Mouse (Mus musculus) left cerebral cortex, postnatal 10 days (tissue): ENCODE data around the gene Marcks. TPM values are rescaled to one million over a fixed set of nuclear protein-coding genes. Genes with fewer than 3 reads are reported as not detected.
A peak's percentile ranks its signal among the peaks of the same experiment; 100 is the strongest.

Experiments
- DNase-seq, 2 experiments: peaks; one replicate each; pipeline ENCODE4 v3.0.0; 2021 to 2022; ENCODE audit warnings: low spot score in 2 of 2, mixed read lengths in 1 of 2; ENCODE audit errors: extremely low spot score in 1 of 2
- intact Hi-C: fragments of 180-260 bp; cut with DNase I; formaldehyde crosslinking; loops from one replicate; pipeline ENCODE4 v1.15.1; 2025
- total RNA-seq, 2 experiments: library from RNA; stranded (reverse); gene quantifications; 2 replicates each; pipeline ENCODE4 v1.2.3; 2021

The Marcks gene
- total RNA-seq, 2 experiments from 2014 or later: 342 to 346 TPM

DNA sequence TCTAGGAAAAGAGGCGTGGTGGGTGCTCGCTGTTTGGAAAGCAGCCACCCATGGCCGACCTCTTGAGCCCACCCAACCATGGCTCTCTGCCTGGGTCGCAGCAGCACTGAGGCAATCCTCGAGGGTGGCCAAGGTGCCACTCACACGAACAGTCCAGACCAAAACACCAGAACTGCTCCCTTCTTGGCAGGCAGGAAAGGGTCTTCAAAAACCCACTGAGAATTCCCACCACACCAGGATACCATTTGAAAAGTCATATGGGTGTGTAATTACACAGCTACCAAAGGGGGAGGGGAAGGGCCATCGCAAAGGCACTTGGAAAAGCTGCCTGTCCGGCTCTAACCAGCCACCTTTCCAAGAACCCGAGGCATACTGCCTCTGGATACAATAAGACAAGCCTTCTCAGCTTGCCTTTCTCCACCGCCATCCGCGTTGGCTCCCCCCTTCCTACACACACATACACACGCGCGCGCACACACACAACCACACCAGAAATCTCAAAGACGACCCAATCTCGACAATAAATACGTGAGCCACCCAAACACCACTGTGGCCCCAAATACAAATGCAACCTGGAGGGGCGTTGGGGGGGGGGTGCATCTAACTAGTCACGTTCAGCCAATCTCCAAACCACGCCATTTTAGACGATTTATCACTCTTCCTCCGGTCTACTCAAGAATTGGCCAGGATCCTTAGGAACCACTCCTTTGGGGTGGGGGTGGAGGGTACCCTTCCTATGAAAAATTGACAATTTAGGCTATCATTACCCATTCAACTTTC, 999 bp downstream of the Marcks start:
- intact Hi-C loops: loop anchor here (2.0 to 10.0 kb wide), 10 partner anchors 65 to 1897 kb away; no protein-coding TSS in a partner anchor
- peak; percentile 59 to 77 for DNase-seq

DNA sequence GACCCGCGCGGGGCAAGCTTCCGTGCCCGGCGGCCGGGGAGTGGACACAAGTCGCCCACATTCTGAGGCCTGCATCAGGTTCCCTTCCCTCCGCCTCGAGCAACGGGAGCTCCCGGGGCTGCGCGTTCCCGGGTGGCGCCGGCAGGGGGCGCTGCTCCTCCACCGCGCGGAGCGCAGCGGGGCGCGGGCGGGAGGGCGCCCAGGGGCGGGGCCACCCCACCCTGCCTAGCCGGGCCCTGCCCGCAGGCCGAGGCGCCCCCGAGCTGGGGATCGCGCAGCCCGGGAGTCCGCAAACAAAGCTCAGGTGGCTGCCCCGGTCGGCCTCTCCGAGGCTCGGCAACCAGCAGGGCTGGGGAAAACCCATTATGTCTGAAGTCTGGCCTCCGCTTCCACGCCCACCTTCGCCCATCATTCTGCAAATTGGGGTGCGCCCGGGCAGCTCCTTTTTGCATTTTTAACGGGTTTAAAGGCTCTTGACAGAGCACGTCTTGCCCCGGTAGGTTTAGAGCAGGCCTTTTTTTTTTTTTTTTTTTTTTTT, 1.7 kb downstream of the Marcks start:
- DNase-seq: peak; percentile 83 to 92
- intact Hi-C loops: loop anchor here (2.0 to 10.0 kb wide), 10 partner anchors 65 to 1898 kb away; no protein-coding TSS in a partner anchor

GRCm38 (mm10) chr10:37135951-37136751, 2.6 kb downstream of the Marcks start:
- intact Hi-C loops: loop anchor here (2.0 to 10.0 kb wide), 10 partner anchors 64 to 1899 kb away; no protein-coding TSS in a partner anchor
- DNase-seq: peak; percentile 34 to 69

DNA sequence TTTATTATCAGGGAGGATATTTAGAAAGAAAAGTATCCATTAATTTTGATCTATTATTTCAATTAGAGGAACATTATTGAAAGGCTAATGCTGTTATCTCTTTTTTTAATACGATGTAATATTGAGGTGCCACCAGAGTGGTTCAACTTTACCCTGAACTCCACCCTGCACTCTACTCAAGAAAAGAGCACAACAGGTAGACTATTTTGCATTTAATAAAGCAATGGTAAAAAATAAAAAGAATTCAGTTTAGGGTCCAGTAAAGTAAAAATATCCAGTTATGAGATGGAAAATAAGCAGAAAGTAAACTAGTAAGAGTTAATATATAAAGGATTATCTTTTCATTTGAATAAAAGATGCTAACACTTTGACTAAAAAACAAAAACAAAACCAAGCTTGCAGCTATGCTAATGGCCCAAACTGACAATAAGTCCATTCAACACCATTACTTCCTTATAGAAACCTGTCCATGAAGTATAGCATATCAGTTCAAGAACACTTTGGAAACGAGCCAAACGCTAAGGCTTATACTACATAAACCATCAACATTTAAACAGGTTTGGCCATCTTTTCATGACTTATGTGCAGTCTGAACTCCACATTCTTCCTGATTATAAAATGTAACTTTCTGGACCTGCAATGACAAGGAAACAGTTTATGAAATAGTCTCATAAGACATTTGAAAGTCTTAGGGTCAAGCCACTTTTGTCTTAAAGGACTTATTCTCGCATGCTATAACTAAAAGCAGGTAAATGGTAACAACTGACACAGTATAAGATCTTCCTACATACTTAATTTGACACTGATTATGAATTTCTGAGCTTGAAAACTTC, 4.6 kb downstream of the Marcks start:
- intact Hi-C loops: loop anchor here (10.0 kb wide), 4 partner anchors 119 to 1901 kb away; no protein-coding TSS in a partner anchor
- no peak for DNase-seq

GRCm38 (mm10) chr10:37132671-37133070, 6.0 kb downstream of the Marcks start:
- no peak for DNase-seq

DNA sequence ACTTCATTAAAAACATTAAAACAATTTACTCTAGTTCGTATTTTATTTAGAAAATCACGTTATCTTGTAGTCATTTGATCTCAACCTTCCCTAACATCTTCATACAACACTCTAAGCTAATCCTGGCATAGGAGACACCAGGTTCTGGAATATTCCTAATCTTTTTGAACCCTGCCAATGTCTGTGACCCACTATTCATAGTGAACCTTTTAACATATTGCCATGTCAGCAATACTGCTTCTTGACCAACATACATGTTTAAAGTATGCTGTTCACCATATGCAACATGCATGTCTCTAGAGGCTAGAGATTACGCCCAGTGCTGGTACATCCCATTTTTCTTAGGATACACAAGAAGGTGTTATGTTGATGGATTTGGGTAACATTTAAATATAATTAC, 9.1 kb downstream of the Marcks start:
- no peak for DNase-seq
- intact Hi-C loops: loop anchor here (10.0 kb wide), 4 partner anchors 115 to 1905 kb away; no protein-coding TSS in a partner anchor

More at GRCm38 (mm10) chr10:37132671-37133070, 6.0 kb downstream of the Marcks start:
- intact Hi-C loops: loop anchor here (10.0 kb wide), 4 partner anchors 118 to 1902 kb away; no protein-coding TSS in a partner anchor

GRCm38 (mm10) chr10:37115329-37115728, 23.4 kb downstream of the Marcks start:
- intact Hi-C loops: no loop called here
- DNase-seq: no peak

DNA sequence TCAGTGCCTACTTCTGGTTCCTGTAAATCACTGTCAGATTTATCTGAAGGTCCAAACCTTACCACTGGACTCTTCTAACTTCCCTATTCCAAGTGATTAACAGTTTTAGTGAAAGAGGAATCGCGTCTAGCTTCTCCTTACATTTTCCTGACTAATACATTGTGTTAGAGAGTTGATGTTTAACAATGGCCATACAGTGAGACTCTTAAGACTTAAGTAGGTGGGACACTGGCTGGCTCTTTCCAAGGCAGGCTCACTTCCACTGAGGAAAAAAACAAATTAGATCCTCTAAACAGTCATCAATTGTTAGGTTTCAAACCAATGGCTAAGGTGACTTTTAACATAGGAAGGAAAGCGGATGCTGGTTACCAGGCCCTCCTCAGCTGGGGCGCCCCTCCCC, 25.9 kb downstream of the Marcks start:
- no peak for DNase-seq
- intact Hi-C loops: no loop called here

DNA sequence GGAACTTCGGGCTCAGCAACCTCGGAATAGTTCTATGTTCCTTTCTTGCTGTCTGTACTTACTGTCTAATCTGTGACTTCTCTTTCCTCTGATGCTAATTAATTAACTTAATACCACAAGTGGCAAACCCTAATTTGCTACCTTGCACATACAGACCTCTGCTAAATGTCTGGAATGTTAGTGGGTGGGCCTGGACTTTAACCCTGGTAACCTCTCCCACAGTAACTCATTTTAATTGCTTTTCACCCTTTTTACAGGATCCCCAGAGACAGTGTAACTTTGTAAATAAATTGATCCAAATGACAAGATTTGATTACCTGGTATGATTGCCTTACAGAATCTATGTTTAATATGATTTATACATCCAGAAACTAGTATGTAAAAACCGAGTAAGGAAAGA, 26.4 kb downstream of the Marcks start:
- no peak for DNase-seq
- intact Hi-C loops: no loop called here

- DNase-seq: peak in 1 of 2 experiments; percentile 22
- intact Hi-C loops: no loop called here
Observed at GRCm38 (mm10) chr10:37111432-37111831, 27.3 kb downstream of the Marcks start.

- intact Hi-C loops: no loop called here
- DNase-seq: no peak
Observed at GRCm38 (mm10) chr10:37106871-37107627, 31.7 kb downstream of the Marcks start.

- intact Hi-C loops: no loop called here
Observed at GRCm38 (mm10) chr10:37106303-37106702, 32.4 kb downstream of the Marcks start.

GRCm38 (mm10) chr10:37102227-37103080, 36.3 kb downstream of the Marcks start:
- no peak for DNase-seq
- intact Hi-C loops: no loop called here

More at GRCm38 (mm10) chr10:37106303-37106702, 32.4 kb downstream of the Marcks start:
- no peak for DNase-seq

GRCm38 (mm10) chr10:37101733-37102132, 37.0 kb downstream of the Marcks start:
- no peak for DNase-seq
- intact Hi-C loops: no loop called here

DNA sequence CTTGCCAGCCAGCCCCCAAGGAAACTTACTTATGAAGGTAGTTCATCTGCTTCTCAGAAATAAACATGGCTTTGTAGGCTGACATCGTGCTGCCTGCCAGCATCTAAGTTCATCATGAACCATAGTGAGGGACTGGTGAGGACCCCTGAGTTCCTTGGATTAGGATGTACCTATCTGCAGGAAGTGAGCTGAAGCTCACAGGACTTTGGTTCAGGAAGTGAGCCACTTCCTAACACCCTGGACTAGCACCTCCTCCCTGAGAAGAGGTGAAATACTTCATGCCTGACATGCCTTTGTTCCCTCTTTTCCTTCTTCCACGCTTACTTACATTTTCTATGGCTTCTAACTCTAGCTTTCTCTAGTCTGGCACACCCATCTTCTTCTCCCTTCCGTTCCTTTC, 42.2 kb downstream of the Marcks start:
- intact Hi-C loops: no loop called here
- DNase-seq: no peak

GRCm38 (mm10) chr10:37095803-37096202, 42.9 kb downstream of the Marcks start:
- intact Hi-C loops: no loop called here
- DNase-seq: no peak

DNA sequence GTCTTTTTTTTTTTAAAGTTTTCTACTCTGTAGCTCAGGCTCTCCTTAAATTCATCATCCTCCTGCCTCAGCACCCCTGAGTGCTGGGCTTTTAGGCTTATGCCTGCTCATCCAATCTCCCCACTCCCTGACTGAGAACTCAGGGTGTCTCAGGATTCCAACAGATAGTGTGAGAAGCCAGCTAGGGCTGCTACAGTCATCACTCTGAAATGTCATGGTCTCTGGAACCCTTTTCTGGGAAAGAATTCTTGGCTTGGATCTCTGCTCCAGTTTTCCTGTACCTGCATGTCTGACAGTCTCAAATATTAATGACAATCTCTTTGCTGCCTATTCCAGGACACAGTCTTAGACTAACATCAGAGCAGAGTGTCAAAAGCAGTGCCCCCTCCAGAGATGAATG, 45.4 kb downstream of the Marcks start:
- DNase-seq: no peak
- intact Hi-C loops: no loop called here
